Mouse (Mus musculus): ENCODE results near the gene Ankrd13d. TPM values are rescaled to one million over a fixed set of nuclear protein-coding genes. Genes with fewer than 3 reads are reported as not detected.
A peak's percentile ranks its signal among the peaks of the same experiment; 100 is the strongest.
"Not testable (repeated sequence)": the region's sequence is repeated elsewhere in the genome, so short reads cannot be mapped to it uniquely, and the experiment has no call there.

Gene Ankrd13d
- polyA plus RNA-seq, 1 experiment from 2014 or later, result 11.9 TPM

GRCm38 (mm10) chr19:4261038-4261698, 21.8 kb downstream of the Ankrd13d start:
- Histone ChIP-seq H3K27ac (ENCODE audit: low read length) (no peak overlapping the region), H3K4me1 (ENCODE audit: control insufficient read depth, insufficient read depth, low read length) (peaks cover 17% of the 10 kb centered on the region; the same call in 1 of the 2 replicates), H3K4me2 (ENCODE audit: low read depth, low read length) (no peak overlapping the region), H3K4me3 (replicated peaks; ENCODE audit: low read length) (no peak overlapping the region), H3K9me3 (replicated peaks; ENCODE audit: control insufficient read depth, low read length) (no peaks in the 10 kb centered on the region), H3K27me3 (ENCODE audit: control insufficient read depth, insufficient read depth, low read length) (no peaks in the 10 kb centered on the region), H3K36me3 (ENCODE audit: control insufficient read depth, insufficient read depth, low read length) (no peaks in the 10 kb centered on the region), H3K9ac (ENCODE audit: low read length) (no peak overlapping the region)
- WGBS, result 33% methylated on average over 8 of the region's 8 CpGs
- peak; percentile 49 for ATAC-seq (ENCODE audit: insufficient read depth, low FRiP score)

GRCm38 (mm10) chr19:4257897-4258252, 25.1 kb downstream of the Ankrd13d start:
- WGBS, result 20% methylated on average over 12 of the region's 12 CpGs
- H3K4me3 ChIP-seq (replicated peaks; ENCODE audit: low read length), result peak overlapping the region; percentile 64
- H3K4me1 ChIP-seq (ENCODE audit: control insufficient read depth, insufficient read depth, low read length), result 0 out of 2 replicates have a peak, but pooled peaks cover 5% of the 10 kb centered on the region
- H3K36me3 ChIP-seq (ENCODE audit: control insufficient read depth, insufficient read depth, low read length), result no peaks in the 10 kb centered on the region
- H3K9ac ChIP-seq (ENCODE audit: low read length), result peak overlapping the region; percentile 74
- H3K27ac ChIP-seq (ENCODE audit: low read length), result 0 out of 2 replicates have a peak overlapping the region, but pooled peaks have one; percentile 8
- H3K27me3 ChIP-seq (ENCODE audit: control insufficient read depth, insufficient read depth, low read length), result no peaks in the 10 kb centered on the region
- ATAC-seq (ENCODE audit: insufficient read depth, low FRiP score), result 0 out of 2 replicates have a peak, but pooled peaks have one; percentile 5
- peaks cover 4% of the 10 kb centered on the region; the same call in 1 of the 2 replicates for H3K9me3 ChIP-seq (replicated peaks; ENCODE audit: control insufficient read depth, low read length)
- H3K4me2 ChIP-seq (ENCODE audit: low read depth, low read length), result peak overlapping the region; percentile 57

- Histone ChIP-seq H3K27me3 (ENCODE audit: control insufficient read depth, insufficient read depth, low read length) (no peaks in the 10 kb centered on the region), H3K9ac (ENCODE audit: low read length) (peak overlapping the region; percentile 74), H3K36me3 (ENCODE audit: control insufficient read depth, insufficient read depth, low read length) (no peaks in the 10 kb centered on the region), H3K9me3 (replicated peaks; ENCODE audit: control insufficient read depth, low read length) (peaks cover 4% of the 10 kb centered on the region; the same call in 1 of the 2 replicates), H3K27ac (ENCODE audit: low read length) (0 out of 2 replicates have a peak overlapping the region, but pooled peaks have one; percentile 8), H3K4me1 (ENCODE audit: control insufficient read depth, insufficient read depth, low read length) (0 out of 2 replicates have a peak, but pooled peaks cover 5% of the 10 kb centered on the region), H3K4me2 (ENCODE audit: low read depth, low read length) (peak overlapping the region; percentile 75), H3K4me3 (replicated peaks; ENCODE audit: low read length) (peak overlapping the region; percentile 64)
- peak; percentile 85 for ATAC-seq (ENCODE audit: insufficient read depth, low FRiP score)
- WGBS, result under 1% methylated on average over 41 of the region's 41 CpGs
Observed at GRCm38 (mm10) chr19:4257216-4257896, 25.6 kb downstream of the Ankrd13d start.

- no peak overlapping the region for H3K27ac ChIP-seq (ENCODE audit: low read length)
- no peak overlapping the region for H3K9ac ChIP-seq (ENCODE audit: low read length)
- no peak overlapping the region for H3K4me3 ChIP-seq (replicated peaks; ENCODE audit: low read length)
- no peaks in the 10 kb centered on the region for H3K36me3 ChIP-seq (ENCODE audit: control insufficient read depth, insufficient read depth, low read length)
- ATAC-seq (ENCODE audit: insufficient read depth, low FRiP score), result no peak
- no peak overlapping the region for H3K4me2 ChIP-seq (ENCODE audit: low read depth, low read length)
- peaks cover 4% of the 10 kb centered on the region; the same call in 1 of the 2 replicates for H3K9me3 ChIP-seq (replicated peaks; ENCODE audit: control insufficient read depth, low read length)
- 0 out of 2 replicates have a peak, but pooled peaks cover 5% of the 10 kb centered on the region for H3K4me1 ChIP-seq (ENCODE audit: control insufficient read depth, insufficient read depth, low read length)
- WGBS, result 75% methylated on average over 11 of the region's 11 CpGs
- no peaks in the 10 kb centered on the region for H3K27me3 ChIP-seq (ENCODE audit: control insufficient read depth, insufficient read depth, low read length)
Observed at GRCm38 (mm10) chr19:4255583-4256162, 27.3 kb downstream of the Ankrd13d start.

GRCm38 (mm10) chr19:4254230-4254629, 28.7 kb downstream of the Ankrd13d start:
- no peak overlapping the region for H3K4me2 ChIP-seq (ENCODE audit: low read depth, low read length)
- H3K36me3 ChIP-seq (ENCODE audit: control insufficient read depth, insufficient read depth, low read length), result no peaks in the 10 kb centered on the region
- 0 out of 2 replicates have a peak, but pooled peaks cover 5% of the 10 kb centered on the region for H3K4me1 ChIP-seq (ENCODE audit: control insufficient read depth, insufficient read depth, low read length)
- 82% methylated on average over 7 of the region's 7 CpGs for WGBS
- no peak for ATAC-seq (ENCODE audit: insufficient read depth, low FRiP score)
- H3K4me3 ChIP-seq (replicated peaks; ENCODE audit: low read length), result no peak overlapping the region
- no peak overlapping the region for H3K27ac ChIP-seq (ENCODE audit: low read length)
- H3K9me3 ChIP-seq (replicated peaks; ENCODE audit: control insufficient read depth, low read length), result peaks cover 4% of the 10 kb centered on the region; the same call in 1 of the 2 replicates
- H3K9ac ChIP-seq (ENCODE audit: low read length), result no peak overlapping the region
- no peaks in the 10 kb centered on the region for H3K27me3 ChIP-seq (ENCODE audit: control insufficient read depth, insufficient read depth, low read length)

- H3K9ac ChIP-seq (ENCODE audit: low read length); H3K4me2 ChIP-seq (ENCODE audit: low read depth, low read length); H3K9me3 ChIP-seq (replicated peaks; ENCODE audit: control insufficient read depth, low read length); H3K36me3 ChIP-seq (ENCODE audit: control insufficient read depth, insufficient read depth, low read length); H3K4me3 ChIP-seq (replicated peaks; ENCODE audit: low read length); H3K4me1 ChIP-seq (ENCODE audit: control insufficient read depth, insufficient read depth, low read length); H3K27ac ChIP-seq (ENCODE audit: low read length); ATAC-seq (ENCODE audit: insufficient read depth, low FRiP score); H3K27me3 ChIP-seq (ENCODE audit: control insufficient read depth, insufficient read depth, low read length): not testable (repeated sequence)
- WGBS, result 41% methylated on average over 1 of the region's 1 CpGs
Observed at GRCm38 (mm10) chr19:4248683-4249082, 34.3 kb downstream of the Ankrd13d start.

- Histone ChIP-seq H3K36me3 (ENCODE audit: control insufficient read depth, insufficient read depth, low read length) (no peaks in the 10 kb centered on the region), H3K27me3 (ENCODE audit: control insufficient read depth, insufficient read depth, low read length) (no peaks in the 10 kb centered on the region), H3K4me3 (replicated peaks; ENCODE audit: low read length) (no peak overlapping the region), H3K9me3 (replicated peaks; ENCODE audit: control insufficient read depth, low read length) (peaks cover 3% of the 10 kb centered on the region; the same call in 1 of the 2 replicates), H3K27ac (ENCODE audit: low read length) (no peak overlapping the region), H3K4me2 (ENCODE audit: low read depth, low read length) (no peak overlapping the region), H3K4me1 (ENCODE audit: control insufficient read depth, insufficient read depth, low read length) (no peaks in the 10 kb centered on the region), H3K9ac (ENCODE audit: low read length) (no peak overlapping the region)
- no peak for ATAC-seq (ENCODE audit: insufficient read depth, low FRiP score)
- 47% methylated on average over 1 of the region's 1 CpGs for WGBS
Observed at GRCm38 (mm10) chr19:4247010-4247409, 35.9 kb downstream of the Ankrd13d start.

- Histone ChIP-seq H3K4me1 (ENCODE audit: control insufficient read depth, insufficient read depth, low read length) (no peaks in the 10 kb centered on the region), H3K27me3 (ENCODE audit: control insufficient read depth, insufficient read depth, low read length) (no peaks in the 10 kb centered on the region), H3K9ac (ENCODE audit: low read length) (no peak overlapping the region), H3K36me3 (ENCODE audit: control insufficient read depth, insufficient read depth, low read length) (no peaks in the 10 kb centered on the region), H3K27ac (ENCODE audit: low read length) (no peak overlapping the region), H3K9me3 (replicated peaks; ENCODE audit: control insufficient read depth, low read length) (peaks cover 3% of the 10 kb centered on the region; the same call in 1 of the 2 replicates), H3K4me2 (ENCODE audit: low read depth, low read length) (no peak overlapping the region), H3K4me3 (replicated peaks; ENCODE audit: low read length) (no peak overlapping the region)
- 77% methylated on average over 6 of the region's 6 CpGs for WGBS
- no peak for ATAC-seq (ENCODE audit: insufficient read depth, low FRiP score)
Observed at GRCm38 (mm10) chr19:4244775-4245174, 38.2 kb downstream of the Ankrd13d start.

GRCm38 (mm10) chr19:4242416-4242815, 40.5 kb downstream of the Ankrd13d start:
- Histone ChIP-seq H3K9me3 (replicated peaks; ENCODE audit: control insufficient read depth, low read length) (peaks cover 3% of the 10 kb centered on the region; the same call in 1 of the 2 replicates), H3K9ac (ENCODE audit: low read length) (no peak overlapping the region), H3K4me3 (replicated peaks; ENCODE audit: low read length) (no peak overlapping the region), H3K27ac (ENCODE audit: low read length) (no peak overlapping the region), H3K4me1 (ENCODE audit: control insufficient read depth, insufficient read depth, low read length) (no peaks in the 10 kb centered on the region), H3K4me2 (ENCODE audit: low read depth, low read length) (no peak overlapping the region), H3K36me3 (ENCODE audit: control insufficient read depth, insufficient read depth, low read length) (no peaks in the 10 kb centered on the region), H3K27me3 (ENCODE audit: control insufficient read depth, insufficient read depth, low read length) (no peaks in the 10 kb centered on the region)
- 61% methylated on average over 3 of the region's 3 CpGs for WGBS
- ATAC-seq (ENCODE audit: insufficient read depth, low FRiP score), result no peak
